Mouse (Mus musculus): ENCODE results near the gene Krtap9-5. TPM values are rescaled to one million over a fixed set of nuclear protein-coding genes. Genes with fewer than 3 reads are reported as not detected.

The Krtap9-5 gene
- total RNA-seq, 2 experiments from 2014 or later = not detected

Other genes with a start within 250 kb of the Krtap9-5 start
- gene Gm14180, start 214.2 kb upstream of the Krtap9-5 start, total RNA-seq (2021) = not detected
- not detected for gene Gm11595, start 175.6 kb upstream of the Krtap9-5 start, total RNA-seq (2021)
- gene Krtap4-8, start 167.8 kb upstream of the Krtap9-5 start, total RNA-seq (2021) = not detected
- not detected for gene Krtap4-9, start 163.3 kb upstream of the Krtap9-5 start, total RNA-seq (2021)
- not detected for gene Gm11596, start 155.0 kb upstream of the Krtap9-5 start, total RNA-seq (2021)
- gene Gm11569, start 149.5 kb upstream of the Krtap9-5 start, total RNA-seq (2021) = not detected
- gene Gm11554, start 144.0 kb upstream of the Krtap9-5 start, total RNA-seq (2021) = not detected
- gene Krtap4-13, start 138.6 kb upstream of the Krtap9-5 start, total RNA-seq (2021) = not detected
- not detected for gene Gm11564, start 132.8 kb upstream of the Krtap9-5 start, total RNA-seq (2021)
- gene 2300003K06Rik, start 110.4 kb upstream of the Krtap9-5 start, total RNA-seq (2021) = not detected
- gene Krtap4-16, start 96.9 kb upstream of the Krtap9-5 start, total RNA-seq (2021) = not detected
- not detected for gene Gm11568, start 90.6 kb upstream of the Krtap9-5 start, total RNA-seq (2021)
- gene Gm11559, start 84.0 kb upstream of the Krtap9-5 start, total RNA-seq (2021) = not detected
- not detected for gene Krtap9-1, start 75.1 kb upstream of the Krtap9-5 start, total RNA-seq (2021)
- not detected for gene Gm11567, start 69.3 kb upstream of the Krtap9-5 start, total RNA-seq (2021)
- not detected for gene Krtap31-1, start 40.6 kb upstream of the Krtap9-5 start, total RNA-seq (2021)
- gene Gm11565, start 33.7 kb upstream of the Krtap9-5 start, total RNA-seq (2021) = not detected
- not detected for gene Krtap31-2, start 12.2 kb upstream of the Krtap9-5 start, total RNA-seq (2021)
- not detected for gene Krtap29-1, start 30.6 kb downstream of the Krtap9-5 start, total RNA-seq (2021)
- not detected for gene Krtap16-1, start 38.1 kb downstream of the Krtap9-5 start, total RNA-seq (2021)
- gene Krtap17-1, start 45.5 kb downstream of the Krtap9-5 start, total RNA-seq (2021) = not detected
- not detected for gene Krt33a, start 67.7 kb downstream of the Krtap9-5 start, total RNA-seq (2021)
- gene Krt33b, start 81.4 kb downstream of the Krtap9-5 start, total RNA-seq (2021) = not detected
- gene Krt34, start 93.1 kb downstream of the Krtap9-5 start, total RNA-seq (2021) = not detected
- gene Krt31, start 102.1 kb downstream of the Krtap9-5 start, total RNA-seq (2021) = not detected
- gene Krt32, start 139.8 kb downstream of the Krtap9-5 start, total RNA-seq (2021) = not detected
- gene Krt35, start 147.8 kb downstream of the Krtap9-5 start, total RNA-seq (2021) = not detected
- not detected for gene Krt36, start 157.2 kb downstream of the Krtap9-5 start, total RNA-seq (2021)
- not detected for gene Krt13, start 173.1 kb downstream of the Krtap9-5 start, total RNA-seq (2021)
- gene Krt15, start 187.5 kb downstream of the Krtap9-5 start, total RNA-seq (2021) = under 1 TPM in 1 of 2 experiments, not detected in 1; 0.51 TPM
- not detected for gene Krt19, start 200.2 kb downstream of the Krtap9-5 start, total RNA-seq (2021)
- gene Krt9, start 244.8 kb downstream of the Krtap9-5 start, total RNA-seq (2021) = 1 to 10 TPM; 3.8 to 4.4 TPM

Data from layer of hippocampus, adult 18-20 months (tissue).